Mouse (Mus musculus) hindbrain, embryonic 16.5 days (tissue): Measurements from ENCODE around the gene Arhgap29. TPM values are rescaled to one million over a fixed set of nuclear protein-coding genes. Genes with fewer than 3 reads are reported as not detected.

ENCODE experiments used
- ATAC-seq: fragments of 200-750 bp; cut with Nextera tagmentation; 2 replicates; pipeline ENCODE4 v1.8.0; 2017; ENCODE audit warnings: moderate TSS enrichment, moderate library complexity
- H3K27ac ChIP-seq: fragments of 300-500 bp; sonication (generic); 2 replicates; pipeline ENCODE4 v1.5.1; 2014; ENCODE audit warnings: low read depth, mild to moderate bottlenecking, control low read depth, low read length, moderate library complexity
- H3K27me3 ChIP-seq: fragments of 300-500 bp; sonication (generic); replicated peaks from 2 replicates; pipeline ENCODE4 v1.6.1; 2014; ENCODE audit warnings: low read length; ENCODE audit not compliant: control insufficient read depth, insufficient read depth
- H3K36me3 ChIP-seq: fragments of 300-500 bp; sonication (generic); 2 replicates; pipeline ENCODE4 v1.6.1; 2014; ENCODE audit warnings: mild to moderate bottlenecking, low read length, moderate library complexity, mixed read lengths; ENCODE audit not compliant: control insufficient read depth, insufficient read depth
- H3K4me1 ChIP-seq: fragments of 300-500 bp; sonication (generic); 2 replicates; pipeline ENCODE4 v1.6.1; 2014; ENCODE audit warnings: low read depth, low read length; ENCODE audit not compliant: control insufficient read depth, insufficient read depth
- H3K4me2 ChIP-seq: fragments of 300-500 bp; sonication (generic); 2 replicates; pipeline ENCODE4 v1.6.1; 2014; ENCODE audit warnings: mild to moderate bottlenecking, low read length, control low read depth, moderate library complexity
- H3K4me3 ChIP-seq: fragments of 300-500 bp; sonication (generic); 2 replicates; pipeline ENCODE4 v1.5.1; 2014; ENCODE audit warnings: mild to moderate bottlenecking, low read length, control low read depth, moderate library complexity
- H3K9ac ChIP-seq: fragments of 300-500 bp; sonication (generic); 2 replicates; pipeline ENCODE4 v1.6.1; 2014; ENCODE audit warnings: low read depth, mild to moderate bottlenecking, control low read depth, low read length, moderate library complexity
- H3K9me3 ChIP-seq: fragments of 300-500 bp; sonication (generic); 2 replicates; pipeline ENCODE4 v1.6.1; 2014; ENCODE audit warnings: mild to moderate bottlenecking, low read length, moderate library complexity; ENCODE audit not compliant: control insufficient read depth
- WGBS: fragments of 180-500 bp; shearing (Covaris S2); extraction: QIAGEN DNeasy Blood & Tissue Kit; methylation state at CpG from one replicate; pipeline ENCODE4 v1.1.7; 2014; 5-methylcytosine and 5-hydroxymethylcytosine counted together
- polyA plus RNA-seq: library from polyadenylated mRNA; unstranded; fragments of >200 nt; fragmentation: Nextera tagmentation; extraction: Ambion mirVana; gene quantifications from 2 replicates; pipeline ENCODE4 v1.2.1, GENCODE M21; 2015

Arhgap29 gene
- polyA plus RNA-seq, 1 experiment from 2014 or later = 15.4 TPM

GRCm38 (mm10) chr3:122058439-122059198 lies 106.3 kb downstream of the Arhgap29 start:
- Histone ChIP-seq H3K27me3 (no peaks in the 10 kb centered on the region), H3K36me3 (no peaks in the 10 kb centered on the region), H3K27ac (no peak overlapping the region), H3K4me2 (no peak overlapping the region), H3K4me3 (no peak overlapping the region), H3K9ac (no peak overlapping the region), H3K4me1 (no peaks in the 10 kb centered on the region), H3K9me3 (no peaks in the 10 kb centered on the region)
- WGBS = 65% methylated on average over 9 of the region's 9 CpGs
- ATAC-seq = no peak

- WGBS = 93% methylated on average over 10 of the region's 10 CpGs
- no peaks in the 10 kb centered on the region for H3K9me3 ChIP-seq
- no peak overlapping the region for H3K27ac ChIP-seq
- H3K9ac ChIP-seq = no peak overlapping the region
- H3K4me1 ChIP-seq = no peaks in the 10 kb centered on the region
- ATAC-seq = no peak
- no peak overlapping the region for H3K4me2 ChIP-seq
- H3K36me3 ChIP-seq = no peaks in the 10 kb centered on the region
- H3K27me3 ChIP-seq = no peaks in the 10 kb centered on the region
- no peak overlapping the region for H3K4me3 ChIP-seq
Measured at GRCm38 (mm10) chr3:122062586-122062985, 110.2 kb downstream of the Arhgap29 start.

- 73% methylated on average over 13 of the region's 13 CpGs for WGBS
- no peak overlapping the region for H3K9ac ChIP-seq
- ATAC-seq = no peak
- H3K27ac ChIP-seq = no peak overlapping the region
- H3K27me3 ChIP-seq = no peaks in the 10 kb centered on the region
- no peak overlapping the region for H3K4me2 ChIP-seq
- no peaks in the 10 kb centered on the region for H3K4me1 ChIP-seq
- H3K36me3 ChIP-seq = no peaks in the 10 kb centered on the region
- no peak overlapping the region for H3K4me3 ChIP-seq
- no peaks in the 10 kb centered on the region for H3K9me3 ChIP-seq
Measured at GRCm38 (mm10) chr3:122064556-122065410, 112.4 kb downstream of the Arhgap29 start.

Other genes with a start within 250 kb of the Arhgap29 start
- gene F3, start 229.0 kb upstream of the Arhgap29 start, polyA plus RNA-seq = 11.4 and 11.6 TPM in 2 replicates
- gene Abcd3, start 137.2 kb upstream of the Arhgap29 start, polyA plus RNA-seq = 84.4 and 85.7 TPM in 2 replicates
- gene Abca4, start 91.9 kb downstream of the Arhgap29 start, polyA plus RNA-seq = 3.7 and 4.1 TPM in 2 replicates